Mouse (Mus musculus) forebrain, postnatal 0 days (tissue): ENCODE measurements around the gene Fam172a. TPM values are rescaled to one million over a fixed set of nuclear protein-coding genes. Genes with fewer than 3 reads are reported as not detected.

Source experiments
- ATAC-seq: fragments of 200-750 bp; cut with Nextera tagmentation; 2 replicates; pipeline ENCODE4 v1.8.0; 2017; ENCODE audit warnings: mild to moderate bottlenecking, moderate library complexity
- DNase-seq: peaks from one replicate; pipeline ENCODE4 v3.0.0-alpha.2; 2015
- H3K27ac ChIP-seq: fragments of 300-500 bp; sonication (generic); 2 replicates; pipeline ENCODE4 v1.5.1; 2014; ENCODE audit warnings: low read depth, mild to moderate bottlenecking, antibody characterized with exemption, low read length, moderate library complexity, mixed read lengths
- H3K27me3 ChIP-seq: fragments of 300-500 bp; sonication (generic); 2 replicates; pipeline ENCODE4 v1.6.1; 2014; ENCODE audit warnings: mild to moderate bottlenecking, low read length, mixed read lengths; ENCODE audit not compliant: insufficient read depth
- H3K36me3 ChIP-seq: fragments of 300-500 bp; sonication (generic); 2 replicates; pipeline ENCODE4 v1.6.1; 2014; ENCODE audit warnings: mild to moderate bottlenecking, moderate library complexity; ENCODE audit not compliant: insufficient read depth
- H3K4me1 ChIP-seq: fragments of 300-500 bp; sonication (generic); 2 replicates; pipeline ENCODE4 v1.6.1; 2014; ENCODE audit warnings: antibody characterized with exemption; ENCODE audit not compliant: insufficient read depth
- H3K4me2 ChIP-seq: fragments of 300-500 bp; sonication (generic); 2 replicates; pipeline ENCODE4 v1.6.1; 2014; ENCODE audit warnings: low read depth, mild to moderate bottlenecking, moderate library complexity
- H3K4me3 ChIP-seq: fragments of 300-500 bp; sonication (generic); 2 replicates; pipeline ENCODE4 v1.5.1; 2014; ENCODE audit warnings: low read depth, low read length, mixed read lengths
- H3K9ac ChIP-seq: fragments of 300-500 bp; sonication (generic); 2 replicates; pipeline ENCODE4 v1.6.1; 2014; ENCODE audit warnings: mild to moderate bottlenecking
- H3K9me3 ChIP-seq: fragments of 300-500 bp; sonication (generic); 2 replicates; pipeline ENCODE4 v1.6.1; 2016; ENCODE audit warnings: low read length
- CTCF ChIP-seq: sonication (generic); IDR thresholded peaks from 2 replicates; pipeline ENCODE4 v1.5.1; 2016; ENCODE audit warnings: antibody characterized with exemption, control low read depth, low read depth
- WGBS: fragments of 180-500 bp; shearing (Covaris S2); extraction: QIAGEN DNeasy Blood & Tissue Kit; methylation state at CpG from one replicate; pipeline ENCODE4 v1.1.7; 2014; 5-methylcytosine and 5-hydroxymethylcytosine counted together
- polyA plus RNA-seq: library from polyadenylated mRNA; unstranded; fragments of >200 nt; fragmentation: Nextera tagmentation; extraction: Ambion mirVana; gene quantifications from 2 replicates; pipeline ENCODE4 v1.2.1, GENCODE M21; 2015
- total RNA-seq: library from RNA; depleted of rRNA; stranded (reverse); fragments of >200 nt; gene quantifications from 2 replicates; pipeline ENCODE4 v1.2.3, GENCODE M21; 2014

Gene Fam172a
- total and polyA plus RNA-seq, 2 experiments from 2014 or later, result 38.6 to 51.7 TPM

GRCm38 (mm10) chr13:78045116-78045515, 343.3 kb downstream of the Fam172a start:
- Histone ChIP-seq H3K9ac (no peak overlapping the region), H3K27me3 (no peaks in the 10 kb centered on the region), H3K4me2 (no peak overlapping the region), H3K4me3 (no peak overlapping the region), H3K9me3 (no peaks in the 10 kb centered on the region), H3K4me1 (no peaks in the 10 kb centered on the region), H3K27ac (no peak overlapping the region), H3K36me3 (no peaks in the 10 kb centered on the region)
- no peak for TF ChIP-seq CTCF
- DNase-seq (no peak), ATAC-seq (no peak)
- 62% methylated on average over 5 of the region's 5 CpGs for WGBS

DNA sequence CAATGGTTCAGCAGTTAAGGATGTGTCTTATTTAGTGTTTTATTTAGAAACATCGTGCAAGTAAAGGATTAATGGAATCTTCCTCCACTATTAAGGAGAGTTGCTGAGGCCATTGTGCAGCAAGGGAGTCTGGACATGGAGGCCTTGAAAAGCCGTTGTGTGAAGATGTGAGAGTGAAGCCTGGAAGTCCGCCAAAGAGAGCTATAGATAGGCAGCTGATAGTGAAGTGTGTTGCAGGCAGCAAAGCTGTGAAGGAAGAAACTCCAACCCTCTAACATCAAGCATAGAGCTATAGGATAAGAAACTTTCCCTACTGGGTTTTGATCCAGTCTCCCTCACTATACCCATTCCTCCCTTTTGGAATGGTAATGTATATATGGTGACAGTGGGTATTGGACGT, 385.9 kb downstream of the Fam172a start:
- Histone ChIP-seq H3K27ac (no peak overlapping the region), H3K4me3 (no peak overlapping the region), H3K36me3 (no peaks in the 10 kb centered on the region), H3K4me1 (no peaks in the 10 kb centered on the region), H3K9me3 (no peaks in the 10 kb centered on the region), H3K4me2 (no peak overlapping the region), H3K27me3 (no peaks in the 10 kb centered on the region), H3K9ac (no peak overlapping the region)
- TF ChIP-seq CTCF, result no peak
- DNase-seq (no peak), ATAC-seq (no peak)
- WGBS, result 83% methylated on average over 4 of the region's 4 CpGs

- no peak for ATAC-seq
These were observed 388.9 kb downstream of the Fam172a start for GRCm38 (mm10) chr13:78090701-78091100.

GRCm38 (mm10) chr13:78091949-78092348, 390.1 kb downstream of the Fam172a start:
- no peaks in the 10 kb centered on the region for H3K9me3 ChIP-seq
- no peaks in the 10 kb centered on the region for H3K4me1 ChIP-seq
- WGBS, result 79% methylated on average over 3 of the region's 3 CpGs
- H3K4me2 ChIP-seq, result no peak overlapping the region
- H3K27me3 ChIP-seq, result no peaks in the 10 kb centered on the region
- DNase-seq, result no peak
- no peak overlapping the region for H3K4me3 ChIP-seq
- no peak overlapping the region for H3K9ac ChIP-seq
- ATAC-seq, result no peak
- no peaks in the 10 kb centered on the region for H3K36me3 ChIP-seq
- H3K27ac ChIP-seq, result no peak overlapping the region
- no peak for TF ChIP-seq CTCF

More at GRCm38 (mm10) chr13:78090701-78091100, 388.9 kb downstream of the Fam172a start:
- H3K9ac ChIP-seq, result no peak overlapping the region
- H3K36me3 ChIP-seq, result no peaks in the 10 kb centered on the region
- no peak overlapping the region for H3K4me3 ChIP-seq
- no peaks in the 10 kb centered on the region for H3K9me3 ChIP-seq
- H3K27me3 ChIP-seq, result no peaks in the 10 kb centered on the region
- no peaks in the 10 kb centered on the region for H3K4me1 ChIP-seq
- H3K27ac ChIP-seq, result no peak overlapping the region
- no peak for TF ChIP-seq CTCF
- no peak overlapping the region for H3K4me2 ChIP-seq
- no peak for DNase-seq

GRCm38 (mm10) chr13:78094352-78094751, 392.5 kb downstream of the Fam172a start:
- no peaks in the 10 kb centered on the region for H3K4me1 ChIP-seq
- no peak overlapping the region for H3K27ac ChIP-seq
- no peak overlapping the region for H3K9ac ChIP-seq
- 78% methylated on average over 2 of the region's 2 CpGs for WGBS
- no peak for ATAC-seq
- H3K36me3 ChIP-seq, result no peaks in the 10 kb centered on the region
- DNase-seq, result no peak
- H3K27me3 ChIP-seq, result no peaks in the 10 kb centered on the region
- peak; percentile 23; the same call in 1 of the 2 replicates for TF ChIP-seq CTCF
- H3K4me2 ChIP-seq, result no peak overlapping the region
- no peaks in the 10 kb centered on the region for H3K9me3 ChIP-seq
- no peak overlapping the region for H3K4me3 ChIP-seq

DNA sequence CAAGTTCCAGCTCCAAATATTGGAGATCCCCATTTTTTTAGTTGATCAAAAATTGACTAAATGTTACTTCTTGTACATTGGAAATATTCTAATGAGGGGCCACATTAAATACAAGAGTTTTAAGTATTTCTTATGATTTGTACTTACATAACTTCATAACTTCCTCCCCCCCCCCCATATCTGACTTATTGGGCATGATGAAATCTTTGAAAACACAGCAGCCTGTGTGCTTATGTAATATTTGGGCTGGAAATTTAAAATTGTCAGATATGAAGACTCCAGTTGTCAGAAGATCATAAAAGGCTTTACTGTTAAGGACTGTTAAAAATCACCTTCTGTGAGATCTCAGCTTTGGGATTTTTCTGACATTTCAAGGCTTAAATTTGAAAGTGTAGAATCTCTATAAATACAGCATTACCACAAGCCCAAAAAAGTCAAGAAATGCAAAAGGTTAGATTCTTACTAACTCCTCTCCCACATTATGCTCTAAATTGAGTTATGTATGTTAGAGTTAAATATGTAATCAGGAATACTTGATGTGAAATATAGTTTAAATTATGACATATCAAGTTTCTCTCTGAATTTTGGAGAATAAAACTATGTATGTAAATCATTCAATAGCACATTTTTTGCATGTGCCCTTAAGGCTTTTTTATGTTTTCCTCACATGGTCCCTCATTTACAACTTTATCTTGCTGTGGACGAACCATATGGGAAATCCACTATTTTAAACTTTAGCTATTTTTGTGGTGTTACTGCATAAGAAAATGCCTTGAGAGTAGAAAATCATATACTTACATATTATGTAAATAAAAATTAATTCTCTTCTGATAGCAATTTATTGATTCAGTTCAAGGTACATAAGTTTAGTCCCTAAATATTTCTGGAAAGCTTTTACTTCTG, 393.5 kb downstream of the Fam172a start:
- Histone ChIP-seq H3K4me2 (no peak overlapping the region), H3K27me3 (no peaks in the 10 kb centered on the region), H3K27ac (no peak overlapping the region), H3K9ac (no peak overlapping the region), H3K36me3 (no peaks in the 10 kb centered on the region), H3K4me1 (no peaks in the 10 kb centered on the region), H3K9me3 (no peaks in the 10 kb centered on the region), H3K4me3 (no peak overlapping the region)
- no peak for TF ChIP-seq CTCF
- ATAC-seq (peak; percentile 50), DNase-seq (no peak)
- 63% methylated on average over 1 of the region's 1 CpGs for WGBS

- Histone ChIP-seq H3K27me3 (no peaks in the 10 kb centered on the region), H3K9ac (no peak overlapping the region), H3K27ac (no peak overlapping the region), H3K4me1 (no peaks in the 10 kb centered on the region), H3K9me3 (no peaks in the 10 kb centered on the region), H3K4me2 (no peak overlapping the region), H3K4me3 (no peak overlapping the region), H3K36me3 (no peaks in the 10 kb centered on the region)
- 79% methylated on average over 5 of the region's 5 CpGs for WGBS
- no peak for TF ChIP-seq CTCF
- DNase-seq (no peak), ATAC-seq (no peak)
These were observed 397.1 kb downstream of the Fam172a start for GRCm38 (mm10) chr13:78098858-78099445.
